Mouse (Mus musculus): ENCODE measurements around the gene Tmem141. TPM values are rescaled to one million over a fixed set of nuclear protein-coding genes. Genes with fewer than 3 reads are reported as not detected.

The Tmem141 gene
- 10 to 100 TPM; 26.7 to 27.7 TPM for total RNA-seq (2021)

DNA sequence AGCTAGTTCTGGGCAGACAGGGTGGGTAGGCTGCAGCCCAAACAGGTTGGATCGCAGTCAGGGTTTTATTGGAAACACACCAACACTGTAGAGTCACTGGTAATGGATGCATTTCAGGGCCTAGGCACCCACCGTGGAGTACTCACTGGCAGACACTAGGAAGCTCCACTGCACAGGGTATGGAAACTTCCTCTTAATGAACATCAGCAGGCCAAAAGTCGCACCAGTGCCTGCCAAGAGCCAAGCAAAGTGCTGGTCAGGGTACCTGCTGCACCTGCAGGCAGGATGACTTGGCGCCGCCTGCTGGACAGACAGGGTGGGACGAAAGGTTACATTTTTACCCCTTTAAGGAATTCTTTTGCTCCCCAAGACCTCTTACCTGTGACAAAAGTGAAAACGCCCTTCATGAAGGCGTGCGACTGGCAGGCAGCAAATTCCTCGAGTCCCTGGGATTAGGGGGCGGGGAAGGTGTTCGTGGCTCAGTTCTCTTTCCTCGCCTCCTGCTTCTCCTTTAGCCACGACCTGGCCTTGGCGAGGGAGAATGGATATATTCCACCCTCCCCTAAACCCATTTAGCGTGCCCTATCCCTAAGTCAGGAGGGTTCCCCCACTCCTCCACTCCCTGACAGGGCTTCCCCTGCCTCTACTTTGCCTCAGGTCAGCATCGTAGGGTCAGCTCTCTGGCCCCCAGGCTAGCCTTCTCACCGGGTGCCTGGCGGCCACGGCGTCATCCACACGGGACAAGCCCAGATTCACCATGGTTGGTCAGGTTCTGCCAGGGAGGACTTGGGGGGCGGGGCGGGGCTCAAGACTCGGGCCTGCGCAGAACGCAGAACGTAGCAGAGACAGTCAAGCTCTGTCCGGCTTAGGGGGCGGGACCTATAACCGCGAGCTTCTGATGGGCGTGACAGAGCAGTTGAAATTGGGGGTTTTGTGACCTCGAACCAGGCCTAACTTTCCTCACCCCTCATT lies at the start of gene Tmem141:
Gene Tmem141, minus strand, starts transcription at position 777 of the 972 bp plus-strand sequence.
- intact Hi-C loops (cut with DNase I), result no loop called here
- peak; percentile 83 to 91 for DNase-seq (ENCODE audit: low spot score in 2 of 2)

DNA sequence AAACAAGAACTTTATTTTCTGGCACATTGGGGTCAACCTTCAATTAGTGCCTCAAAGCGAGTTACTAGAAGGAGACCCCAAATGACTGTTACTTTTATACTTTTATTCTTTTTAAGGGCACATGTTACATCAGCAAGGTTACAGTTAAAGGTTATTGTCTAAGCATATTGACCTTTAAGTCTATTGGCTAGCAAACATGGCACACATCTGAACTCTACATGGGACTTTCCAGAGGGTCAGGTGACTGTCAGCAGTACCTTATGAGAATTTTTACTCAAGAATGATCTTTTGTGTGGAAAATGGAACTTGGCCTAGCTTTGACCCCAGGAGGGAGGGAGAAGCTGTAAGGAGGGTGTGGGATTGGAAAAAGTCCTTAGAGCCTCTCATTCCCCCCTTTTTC lies 44.7 kb upstream of the Tmem141 start:
- DNase-seq (ENCODE audit: low spot score in 2 of 2), result no peak
- intact Hi-C loops (cut with DNase I), result no loop called here

DNA sequence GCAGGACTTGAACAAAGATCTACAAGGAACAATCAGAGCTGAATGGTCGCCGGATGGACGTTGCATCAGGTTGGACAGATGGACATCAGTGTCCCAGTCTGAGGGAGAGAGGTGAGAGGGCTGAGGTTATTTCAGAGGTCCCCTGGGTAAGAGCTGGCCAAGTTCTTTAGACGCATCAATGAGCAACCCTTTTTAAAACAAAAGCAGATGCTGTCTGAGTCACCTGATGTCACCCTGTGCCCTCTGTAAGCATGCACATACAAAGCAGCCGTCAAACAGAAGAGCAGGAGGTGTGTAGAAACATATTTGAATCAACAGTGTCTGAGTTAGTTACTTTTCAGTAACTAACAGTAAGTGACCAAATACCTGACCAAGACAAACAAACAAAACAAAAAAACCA lies 42.3 kb upstream of the Tmem141 start:
- intact Hi-C loops (cut with DNase I), result no loop called here
- no peak for DNase-seq (ENCODE audit: low spot score in 2 of 2)

DNA sequence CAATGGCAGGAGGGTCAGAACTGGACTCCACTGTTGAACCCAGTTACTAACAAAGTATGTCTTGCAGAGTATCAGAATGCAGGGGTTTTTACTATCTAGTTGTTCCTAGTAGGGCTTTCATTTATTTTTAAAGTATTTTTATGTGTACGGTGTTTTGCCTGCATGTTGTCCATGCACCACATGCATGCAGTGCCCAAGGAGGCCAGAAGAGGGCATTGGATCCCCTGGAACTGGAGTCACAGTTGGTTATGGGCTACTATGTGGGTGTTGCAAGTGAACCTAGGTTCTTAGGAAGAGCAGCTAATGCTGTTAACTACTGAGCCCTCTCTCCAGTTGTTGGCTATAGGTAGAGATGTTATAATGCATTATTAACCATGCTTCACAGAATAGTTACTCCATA lies 41.7 kb upstream of the Tmem141 start:
- intact Hi-C loops (cut with DNase I), result no loop called here
- peak; percentile 14 to 33 for DNase-seq (ENCODE audit: low spot score in 2 of 2)

DNA sequence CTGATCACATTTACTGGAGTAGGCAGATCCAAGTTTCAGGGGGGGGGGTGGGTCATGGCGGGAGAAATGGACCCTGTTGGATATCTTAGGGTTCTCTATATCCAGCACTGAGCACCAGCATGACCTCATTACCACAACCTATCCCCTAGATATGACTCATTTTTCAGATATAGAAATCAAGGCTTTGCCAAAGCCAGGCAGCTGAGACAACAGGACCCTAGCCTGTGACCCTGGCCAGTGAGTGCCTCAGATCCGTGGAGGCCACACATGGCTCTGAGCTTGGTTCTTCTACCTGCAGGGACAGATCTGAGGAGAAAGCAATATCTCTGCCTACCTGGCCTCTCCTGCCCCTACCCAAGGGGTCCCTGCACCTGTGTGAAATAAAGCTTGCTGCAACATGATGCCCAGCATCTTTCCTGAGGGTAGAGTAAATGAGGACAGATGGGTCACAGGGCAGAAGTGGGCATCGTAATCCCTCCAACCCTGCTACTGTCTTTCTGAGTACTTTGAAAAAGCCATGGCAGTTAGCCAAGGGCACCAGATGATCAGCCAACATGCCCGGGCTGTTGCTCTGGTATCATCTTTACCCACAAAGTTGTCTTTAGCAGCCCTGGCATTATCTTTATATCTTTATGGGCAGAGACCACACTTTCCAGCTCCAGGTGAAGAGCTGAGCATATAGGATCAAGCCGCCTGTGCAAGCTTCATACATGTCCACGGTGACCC lies 39.6 kb upstream of the Tmem141 start:
- no peak for DNase-seq (ENCODE audit: low spot score in 2 of 2)
- intact Hi-C loops (cut with DNase I), result no loop called here

DNA sequence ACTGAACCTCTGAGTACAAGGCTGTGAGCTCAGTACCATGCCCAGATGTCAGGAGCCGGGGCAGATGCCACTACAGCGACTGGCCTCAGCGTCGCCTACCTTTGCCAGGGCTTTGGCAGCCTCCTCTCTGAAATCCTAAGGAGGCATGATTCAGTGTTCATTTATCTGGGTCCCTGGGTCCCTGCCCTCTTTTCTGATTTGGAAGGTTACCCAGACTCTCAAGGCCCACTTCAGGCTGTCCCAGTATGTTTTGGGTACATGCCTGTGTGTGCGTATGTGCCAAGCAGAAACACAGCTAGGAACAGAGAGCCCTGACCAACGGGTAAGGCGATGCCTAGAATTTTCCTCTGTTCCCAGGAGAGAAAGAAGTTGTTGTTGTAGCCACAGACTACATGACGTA lies 38.5 kb upstream of the Tmem141 start:
- intact Hi-C loops (cut with DNase I), result no loop called here
- no peak for DNase-seq (ENCODE audit: low spot score in 2 of 2)

DNA sequence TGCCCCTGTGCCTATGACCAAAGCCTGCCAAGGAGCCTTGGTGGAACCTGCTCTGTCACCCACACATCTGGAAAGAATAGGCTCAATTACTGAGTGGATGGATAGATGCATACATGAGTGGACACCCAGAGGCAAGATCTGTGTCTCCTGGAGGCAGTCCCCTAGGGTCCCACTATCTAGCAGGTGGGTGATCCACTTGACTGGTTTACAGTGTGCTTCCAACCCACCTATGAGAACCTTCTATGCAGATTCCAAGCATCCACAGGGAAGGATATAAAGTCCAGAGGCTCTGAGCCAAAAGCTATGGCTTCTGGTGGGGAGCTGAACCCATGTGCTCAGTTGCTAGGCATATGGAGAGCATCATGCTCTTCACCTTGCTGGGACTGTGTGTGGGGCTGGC lies 35.8 kb upstream of the Tmem141 start, which contains the start of gene Lcn5:
Gene Lcn5, plus strand, starts transcription at position 301 of the 400 bp plus-strand sequence.
- DNase-seq (ENCODE audit: low spot score in 2 of 2), result no peak
- intact Hi-C loops (cut with DNase I), result no loop called here

DNA sequence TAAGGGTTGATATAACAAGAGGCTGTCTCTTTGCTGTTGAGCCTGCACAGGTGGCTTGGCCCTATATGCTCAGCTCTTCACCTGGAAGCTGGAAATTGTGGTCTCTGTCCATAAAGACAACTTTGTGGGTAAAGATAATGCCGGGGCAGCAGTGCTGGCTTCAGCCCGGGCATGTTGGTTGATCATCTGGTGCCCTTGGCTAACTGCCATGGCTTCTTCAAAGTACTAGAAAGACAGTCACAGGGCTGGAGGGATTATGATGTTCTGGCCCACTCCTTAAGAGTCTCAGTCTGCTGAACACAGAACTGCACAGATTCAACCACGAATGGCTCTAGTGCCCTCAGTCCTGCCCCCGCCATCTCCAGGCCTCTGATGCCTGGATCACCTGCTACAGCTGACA lies 35.4 kb upstream of the Tmem141 start:
- DNase-seq (ENCODE audit: low spot score in 2 of 2), result no peak
- intact Hi-C loops (cut with DNase I), result no loop called here

DNA sequence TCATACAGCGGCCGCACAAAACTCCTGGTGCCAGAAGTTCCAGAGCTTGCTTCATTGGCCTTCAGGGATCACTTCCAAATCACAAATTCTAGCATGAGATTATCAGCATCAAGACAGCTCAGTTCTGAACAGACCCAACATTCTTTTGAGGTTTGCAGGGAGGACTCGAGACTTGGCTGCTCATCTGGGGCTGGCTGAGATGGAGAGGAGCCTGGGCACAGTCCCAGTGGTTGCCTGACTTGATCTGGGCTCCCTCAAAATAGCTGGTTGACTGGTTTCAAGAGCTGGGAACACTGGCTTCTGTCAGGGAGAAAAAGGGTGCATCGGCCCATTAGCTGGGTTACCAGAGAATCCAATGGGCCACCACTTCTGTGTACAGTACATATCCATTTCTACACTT lies 34.9 kb upstream of the Tmem141 start:
- peak; percentile 17 to 33 for DNase-seq (ENCODE audit: low spot score in 2 of 2)
- intact Hi-C loops (cut with DNase I), result no loop called here

DNA sequence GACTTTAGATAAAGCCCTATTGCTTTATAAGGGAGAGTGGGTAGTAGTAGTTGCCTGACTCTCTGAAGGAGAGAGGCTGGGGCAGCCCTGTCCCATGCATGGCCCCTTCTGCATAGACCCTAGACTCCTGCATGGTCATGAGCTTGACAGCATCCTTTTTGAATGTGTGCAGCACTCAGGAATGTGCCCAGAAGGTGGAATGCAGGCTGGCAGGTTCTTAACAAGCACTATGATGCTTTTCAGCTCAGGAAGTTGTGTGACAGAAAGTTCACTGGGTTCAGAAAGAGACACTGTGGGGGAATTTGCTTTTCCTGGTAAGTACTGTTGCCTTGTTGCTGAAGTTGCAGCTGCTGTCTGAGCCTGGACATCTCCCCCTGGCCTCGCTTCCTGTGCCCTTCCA lies 32.7 kb upstream of the Tmem141 start:
- no peak for DNase-seq (ENCODE audit: low spot score in 2 of 2)
- intact Hi-C loops (cut with DNase I), result no loop called here

DNA sequence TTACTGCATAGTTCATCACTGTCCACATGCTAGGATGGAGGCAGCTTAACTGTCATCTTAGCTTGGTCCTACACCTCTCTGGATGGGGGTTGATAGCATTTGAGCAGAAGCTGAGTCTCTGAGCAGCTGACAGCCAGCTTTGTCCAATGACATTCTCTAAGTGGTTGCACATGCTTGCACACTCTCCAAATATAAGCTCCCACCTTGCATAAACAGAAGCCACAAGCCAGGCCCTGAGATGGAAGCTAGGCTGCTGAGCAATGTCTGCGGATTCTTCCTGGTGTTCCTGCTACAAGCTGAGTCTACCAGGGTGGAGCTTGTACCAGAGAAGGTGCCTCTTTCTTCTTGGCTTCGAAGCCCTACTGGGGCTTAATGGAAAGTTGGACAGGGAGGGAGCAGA lies 31.1 kb upstream of the Tmem141 start, which contains the start of gene Lcn8:
Gene Lcn8, plus strand, starts transcription at position 219 of the 400 bp plus-strand sequence.
- intact Hi-C loops (cut with DNase I), result no loop called here
- DNase-seq (ENCODE audit: low spot score in 2 of 2), result no peak

DNA sequence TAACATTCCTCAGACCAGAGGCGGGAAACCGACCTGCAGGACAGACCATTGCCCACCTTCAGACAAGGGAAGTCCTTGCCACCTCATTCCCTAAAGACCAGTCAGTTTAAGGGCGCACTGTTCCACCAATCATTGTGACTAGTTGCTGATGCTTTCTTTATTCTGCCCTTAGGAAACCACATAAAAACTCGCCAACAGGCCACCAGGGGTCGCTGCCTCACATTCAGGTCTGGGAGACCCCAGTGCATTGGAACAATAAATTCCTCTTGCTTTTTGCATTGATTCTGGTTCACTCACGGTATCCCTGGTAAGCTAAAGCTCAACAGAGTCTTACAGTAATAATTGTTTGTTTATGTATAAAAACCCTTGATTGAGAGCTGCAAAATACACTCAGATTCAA lies 18.1 kb upstream of the Tmem141 start:
- no peak for DNase-seq (ENCODE audit: low spot score in 2 of 2)
- intact Hi-C loops (cut with DNase I), result no loop called here

DNA sequence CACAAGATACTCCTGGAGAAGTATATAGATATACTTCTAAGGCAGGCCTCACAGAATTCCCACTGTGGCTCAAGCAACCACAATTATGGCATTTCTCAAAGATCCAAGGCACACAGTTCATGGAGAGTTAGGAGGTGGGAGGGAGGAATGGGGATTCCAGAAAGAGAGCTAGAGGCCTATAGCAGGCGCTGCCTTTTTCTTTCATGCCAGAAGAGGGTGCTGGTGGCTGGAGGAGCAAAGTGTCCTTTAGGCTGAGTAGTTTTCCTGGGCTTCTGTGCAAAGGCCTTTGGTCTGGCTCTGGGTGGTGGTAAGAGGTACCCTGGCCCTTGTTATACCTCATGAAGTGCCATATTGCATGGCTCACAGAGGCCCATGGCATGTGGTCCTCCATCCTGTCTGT lies 12.2 kb upstream of the Tmem141 start:
- intact Hi-C loops (cut with DNase I), result no loop called here
- no peak for DNase-seq (ENCODE audit: low spot score in 2 of 2)

DNA sequence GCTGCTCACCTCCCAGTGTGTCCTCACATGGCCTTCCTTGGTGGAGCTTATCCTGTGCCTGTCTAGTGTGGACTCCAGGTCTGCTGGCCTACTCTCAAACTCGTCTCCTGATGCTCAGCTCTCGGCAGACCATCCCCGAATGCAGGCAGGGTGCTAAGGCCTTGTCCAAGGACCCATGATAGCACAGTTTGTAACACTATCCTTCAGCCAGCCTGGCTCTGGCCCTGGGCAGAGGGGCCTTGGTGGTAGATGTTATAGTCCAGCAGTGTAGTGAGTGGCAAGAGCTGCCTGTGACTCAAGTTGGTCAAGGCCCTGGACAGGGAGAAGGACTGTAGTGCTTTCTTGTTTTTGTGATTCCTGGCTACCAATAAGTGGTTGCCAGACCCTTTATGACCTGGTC lies 11.8 kb upstream of the Tmem141 start:
- no peak for DNase-seq (ENCODE audit: low spot score in 2 of 2)
- intact Hi-C loops (cut with DNase I), result no loop called here

DNA sequence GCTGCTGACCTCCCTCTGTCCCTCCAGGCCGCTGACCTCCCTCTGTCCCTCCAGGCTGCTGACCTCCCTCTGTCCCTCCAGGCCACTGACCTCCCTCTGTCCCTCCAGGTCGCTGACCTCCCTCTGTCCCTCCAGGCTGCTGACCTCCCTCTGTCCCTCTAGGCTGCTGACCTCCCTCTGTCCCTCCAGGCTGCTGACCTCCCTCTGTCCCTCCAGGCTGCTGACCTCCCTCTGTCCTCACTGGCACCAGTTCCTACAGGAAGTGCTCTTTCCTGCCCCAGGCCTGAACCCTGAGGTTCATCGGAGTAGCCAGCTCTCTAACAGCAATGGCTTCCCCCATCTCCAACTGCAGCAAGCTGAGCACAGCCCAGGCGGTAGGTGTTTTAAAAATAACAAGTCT lies 6.9 kb upstream of the Tmem141 start:
- intact Hi-C loops (cut with DNase I), result loop anchor here (5.0 kb wide), 1 partner anchor 74 kb away; the partner anchor contains the start of gene Obp2a

DNA sequence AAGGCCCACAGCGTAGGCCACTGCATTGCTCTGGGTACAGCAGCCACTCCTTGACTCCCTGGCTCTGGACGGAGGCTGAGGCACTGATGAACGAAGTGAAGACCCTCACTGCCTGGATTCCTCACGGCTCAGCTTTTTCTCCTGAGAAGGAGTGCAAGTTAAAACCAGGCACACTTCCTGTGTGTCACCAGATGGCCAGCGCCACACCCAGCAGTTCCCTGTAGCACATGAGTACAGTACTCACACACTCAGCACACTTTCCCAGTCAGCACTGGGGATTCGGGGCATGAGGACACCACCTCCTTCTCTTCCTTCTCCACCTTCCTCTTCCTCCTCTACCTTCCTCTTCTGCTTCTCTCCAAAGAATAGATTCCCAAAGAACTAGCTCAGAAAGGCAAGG lies 6.0 kb upstream of the Tmem141 start, which contains the start of gene Fcna:
Gene Fcna, minus strand, starts transcription at position 220 of the 400 bp plus-strand sequence.
- intact Hi-C loops (cut with DNase I), result loop anchor here (5.0 kb wide), 1 partner anchor 74 kb away; the partner anchor contains the start of gene Obp2a
- DNase-seq (ENCODE audit: low spot score in 2 of 2), result no peak

More for the DNA sequence above, 6.9 kb upstream of the Tmem141 start:
- DNase-seq (ENCODE audit: low spot score in 2 of 2), result no peak

DNA sequence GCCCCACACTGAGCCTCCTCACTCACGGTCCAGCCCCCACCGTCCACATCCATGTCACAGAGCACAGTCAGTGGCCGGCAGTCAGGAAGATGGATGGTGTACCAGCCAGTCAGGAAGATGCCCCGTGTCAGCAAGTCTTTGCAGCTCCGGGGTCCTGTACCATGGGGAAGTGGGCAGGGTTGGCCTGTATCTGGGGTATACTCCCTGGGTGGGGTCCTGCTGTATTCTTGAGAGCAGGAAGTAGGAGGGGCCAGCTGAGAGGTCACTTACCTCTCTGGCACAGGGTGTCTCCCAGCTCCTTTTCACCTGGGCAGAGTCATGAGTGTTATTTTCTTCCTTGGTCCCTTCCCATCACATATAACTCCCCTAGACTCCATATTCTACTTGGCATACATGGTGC lies 4.2 kb upstream of the Tmem141 start:
- DNase-seq (ENCODE audit: low spot score in 2 of 2), result no peak
- intact Hi-C loops (cut with DNase I), result loop anchor here (5.0 kb wide), 1 partner anchor 76 kb away; the partner anchor contains the start of gene Obp2a

DNA sequence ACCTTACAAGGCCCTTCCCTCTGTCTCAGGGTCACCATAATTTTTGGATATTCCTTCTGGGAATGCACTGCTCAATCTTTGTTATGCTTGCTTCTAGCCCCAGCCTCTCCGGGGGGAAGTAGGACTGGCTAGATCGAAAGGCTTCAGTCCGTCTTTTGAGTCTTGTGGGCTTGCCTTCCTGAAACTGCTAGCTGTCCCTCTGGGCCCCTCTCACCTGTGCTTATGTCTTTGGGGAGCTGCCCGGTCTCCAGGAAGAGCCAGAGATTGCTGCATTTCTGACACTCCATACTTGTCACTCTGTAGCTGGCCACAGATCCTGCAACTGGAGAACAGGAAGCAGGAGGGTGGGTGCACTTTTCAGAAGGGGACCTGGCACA lies 965 bp downstream of the Tmem141 start:
- intact Hi-C loops (cut with DNase I), result no loop called here
- DNase-seq (ENCODE audit: low spot score in 2 of 2), result no peak

DNA sequence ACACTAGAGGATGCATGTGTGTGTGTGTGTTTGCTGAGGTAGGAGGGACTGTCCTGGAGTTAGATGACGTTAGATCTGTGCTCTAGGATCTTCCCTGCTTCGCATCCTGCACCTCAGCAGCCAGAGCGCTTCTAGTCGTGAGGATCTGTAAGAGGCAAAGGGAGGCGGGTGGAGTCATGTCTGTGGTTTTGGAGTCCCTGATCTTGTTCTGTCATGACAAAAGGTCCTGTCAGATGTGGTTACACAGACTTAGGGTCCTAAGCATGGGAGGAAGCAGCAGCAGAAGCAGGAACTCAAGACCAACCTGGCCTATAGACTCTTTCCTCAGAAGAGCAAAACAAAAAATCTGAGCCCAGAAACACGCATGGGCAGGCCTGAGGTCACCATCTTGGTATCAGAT lies 1.4 kb downstream of the Tmem141 start:
- intact Hi-C loops (cut with DNase I), result no loop called here
- DNase-seq (ENCODE audit: low spot score in 2 of 2), result no peak

DNA sequence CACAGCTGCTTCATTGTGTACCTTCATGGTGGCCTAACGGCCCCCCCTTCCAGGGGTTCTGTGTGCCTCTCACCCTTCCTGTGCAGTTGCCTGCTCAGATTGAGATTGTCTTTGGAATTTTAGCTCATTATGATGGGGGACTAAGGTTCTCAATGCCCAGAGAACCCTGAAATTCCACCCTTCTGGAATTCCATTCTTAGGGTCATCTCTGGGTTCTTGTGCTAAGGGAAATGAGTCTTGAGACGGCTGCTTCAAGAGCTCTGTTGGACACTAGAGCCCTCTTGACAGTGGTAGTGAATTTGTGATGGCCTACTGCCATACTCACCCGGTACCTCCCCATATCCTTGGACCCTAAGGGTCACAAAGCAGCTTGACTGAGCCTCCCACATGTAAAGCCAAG lies 4.2 kb downstream of the Tmem141 start, which contains the start of gene Ccdc183:
Gene Ccdc183, minus strand, starts transcription at position 101 of the 400 bp plus-strand sequence.
- DNase-seq (ENCODE audit: low spot score in 2 of 2), result no peak
- intact Hi-C loops (cut with DNase I), result no loop called here

Measured in left cerebral cortex, postnatal 25 days (tissue).